Comparison of ENCODE assay signal across 27 mouse cellular contexts in genomic region chr2:121353156-121353555, GRCm38 (mm10). TPM values are rescaled to one million over a fixed set of nuclear protein-coding genes. Genes with fewer than 3 reads are reported as not detected.
DNase-seq lines count a peak whose midpoint lies in the region; ATAC-seq and TF ChIP-seq lines count a peak whose summit lies in the region.
"Had no signal": no experiment of that assay in that cellular context is flagged by ENCODE, and none has a peak within 500 bp of the region (broad histone marks: within the 10 kb centered on the region; RNA-seq: fewer than 3 reads in every experiment).

No protein-coding gene starts in this region.

- H3K79me2 ChIP-seq in heart, adult 2 months (replicated peaks; ENCODE audit: control insufficient read depth, insufficient read depth, low read length): no peaks in the 10 kb centered on the region

- 22% methylated on average over 8 of the region's 8 CpGs for WGBS in heart, adult 2 months
- WGBS in lung, postnatal 0 days: 50% methylated on average over 8 of the region's 8 CpGs
- 15% methylated on average over 8 of the region's 8 CpGs for WGBS in heart, postnatal 0 days

- ATAC-seq in lung, postnatal 0 days: no peak
- no peak for ATAC-seq in heart, postnatal 0 days (ENCODE audit: insufficient read depth, low read depth)
- ATAC-seq: CD4-positive, CD25-positive, alpha-beta regulatory T cell, adult 4 months; forebrain, embryonic 16.5 days; midbrain, embryonic 15.5 days had no signal

- peak; percentile 89 for TF ChIP-seq EP300 in heart, adult 2 months (IDR thresholded peaks at IDR 0.05; ENCODE audit: insufficient read depth, low read depth, low read length)
- TF ChIP-seq EP300 in lung, postnatal 0 days (IDR thresholded peaks at IDR 0.05): no peak
- TF ChIP-seq EP300 in heart, postnatal 0 days (IDR thresholded peaks at IDR 0.05; ENCODE audit: low read depth): no peak

- no peak for TF ChIP-seq CTCF in heart, adult 2 months (IDR thresholded peaks at IDR 0.05)
- no peak for TF ChIP-seq CTCF in lung, postnatal 0 days (IDR thresholded peaks at IDR 0.05)
- no peak for TF ChIP-seq CTCF in heart, postnatal 0 days (IDR thresholded peaks at IDR 0.05; ENCODE audit: low read depth)

- peak overlapping the region; percentile 36; the same call in 1 of the 2 replicates for H3K27ac ChIP-seq in heart, adult 2 months
- no peak overlapping the region for H3K27ac ChIP-seq in lung, postnatal 0 days (ENCODE audit: low read length)
- H3K27ac ChIP-seq in heart, postnatal 0 days (ENCODE audit: low read depth): no peak overlapping the region
- H3K27ac ChIP-seq: hindbrain, embryonic 14.5 days; layer of hippocampus, adult 2 months; liver, embryonic 14.5 days; lung, embryonic 15.5 days; midbrain, embryonic 15.5 days had no signal

- no peak overlapping the region for H3K4me3 ChIP-seq in heart, adult 2 months
- H3K4me3 ChIP-seq in lung, postnatal 0 days (ENCODE audit: low read depth, low read length): no peak overlapping the region
- no peak overlapping the region for H3K4me3 ChIP-seq in heart, postnatal 0 days (ENCODE audit: low read depth, low read length)
- H3K4me3 ChIP-seq: layer of hippocampus, adult 2 months; lung, embryonic 15.5 days; midbrain, embryonic 15.5 days; myocyte had no signal

- DNase-seq in adrenal gland, adult 2 months: peak; percentile 25
- DNase-seq in adrenal gland, postnatal 10 days: no peak
- DNase-seq in heart, adult 2 months: peak in 1 of 2 experiments; percentile 45
- DNase-seq in heart, postnatal 4 days: no peak
- DNase-seq in lung, postnatal 0 days (ENCODE audit: low spot score): peak; percentile 26
- no peak for DNase-seq in lung, postnatal 14 days
- DNase-seq in heart, postnatal 0 days (ENCODE audit: low spot score): peak; percentile 39
- DNase-seq in B cell, adult 2 months: no peak
- DNase-seq: cerebellum, postnatal 14 days; embryo, embryonic 11 days; spleen, adult 18-20 months; thymus, adult 18-20 months; thymus, postnatal 4 days had no signal

- intact Hi-C loops in heart, adult 2 months (cut with DNase I): loop anchor here (5.0 kb wide), 1 partner anchor 59 kb away; the partner anchor contains the start of genes Catsper2 and Pdia3

- H3K36me3 ChIP-seq in heart, adult 2 months (ENCODE audit: control insufficient read depth, insufficient read depth, low read length): no peaks in the 10 kb centered on the region
- H3K36me3 ChIP-seq in lung, postnatal 0 days (ENCODE audit: insufficient read depth, low read length): no peaks in the 10 kb centered on the region; the same call in 1 of the 2 replicates
- H3K36me3 ChIP-seq in heart, postnatal 0 days (replicated peaks; ENCODE audit: control insufficient read depth, insufficient read depth, low read length): peaks cover 14% of the 10 kb centered on the region; the same call in 1 of the 2 replicates
- H3K36me3 ChIP-seq: lung, embryonic 15.5 days had no signal

- TF ChIP-seq POLR2A in heart, adult 2 months (IDR thresholded peaks at IDR 0.05; ENCODE audit: insufficient read depth, low read depth, low read length): peak; percentile 51; the same call in 1 of the 2 replicates

- H3K9me3 ChIP-seq in lung, postnatal 0 days (ENCODE audit: low read length): no peaks in the 10 kb centered on the region
- no peaks in the 10 kb centered on the region for H3K9me3 ChIP-seq in heart, postnatal 0 days (replicated peaks; ENCODE audit: control insufficient read depth, low read length)
- H3K9me3 ChIP-seq: lung, embryonic 15.5 days; midbrain, embryonic 15.5 days had no signal

- peaks cover 2% of the 10 kb centered on the region; the same call in 1 of the 2 replicates for H3K27me3 ChIP-seq in heart, adult 2 months (ENCODE audit: control insufficient read depth, insufficient read depth, low read length)
- H3K27me3 ChIP-seq in lung, postnatal 0 days (replicated peaks; ENCODE audit: insufficient read depth, low read length): no peaks in the 10 kb centered on the region
- peaks cover 18% of the 10 kb centered on the region for H3K27me3 ChIP-seq in heart, postnatal 0 days (ENCODE audit: control insufficient read depth, insufficient read depth, low read length)

- H3K4me1 ChIP-seq in heart, adult 2 months (ENCODE audit: control insufficient read depth, insufficient read depth, low read length): no peaks in the 10 kb centered on the region; the same call in none of the 2 replicates
- H3K4me1 ChIP-seq in lung, postnatal 0 days (ENCODE audit: insufficient read depth, low read depth, low read length): peaks cover 3% of the 10 kb centered on the region; the same call in 1 of the 2 replicates
- H3K4me1 ChIP-seq in heart, postnatal 0 days (ENCODE audit: control insufficient read depth, insufficient read depth): peaks cover 9% of the 10 kb centered on the region

- no peak overlapping the region for H3K4me2 ChIP-seq in lung, postnatal 0 days (replicated peaks; ENCODE audit: low read depth, low read length)
- H3K4me2 ChIP-seq in heart, postnatal 0 days (ENCODE audit: low read depth, low read length): peak overlapping the region; percentile 13; the same call in 1 of the 2 replicates
- H3K4me2 ChIP-seq: hindbrain, embryonic 14.5 days; lung, embryonic 15.5 days; midbrain, embryonic 15.5 days had no signal

- no peak overlapping the region for H3K9ac ChIP-seq in heart, adult 2 months (ENCODE audit: low read depth, low read length)
- H3K9ac ChIP-seq in lung, postnatal 0 days (replicated peaks; ENCODE audit: low read depth): no peak overlapping the region
- no peak overlapping the region for H3K9ac ChIP-seq in heart, postnatal 0 days (replicated peaks; ENCODE audit: low read depth, low read length)
- H3K9ac ChIP-seq: hindbrain, embryonic 14.5 days; liver, embryonic 14.5 days; lung, embryonic 15.5 days; midbrain, embryonic 15.5 days had no signal

RNA-seq across cellular contexts. Expression of gene Ppip5k1, which starts 2.0 kb away (rescaled TPM):
- total RNA-seq in adrenal gland, adult 2 months (2021): 10 to 100 TPM; 51.4 to 56.9 TPM
- 36.7 and 41.0 TPM in 2 replicates for polyA plus RNA-seq in adrenal gland, adult 2 months (2012; rRNA removed)
- 10 to 100 TPM; 40.0 to 51.3 TPM for total RNA-seq in adrenal gland, postnatal 10 days (2021)
- 10 to 100 TPM; 85.1 to 93.6 TPM for total RNA-seq in heart, adult 2 months (2021)
- polyA plus RNA-seq in heart, adult 2 months (2012; rRNA removed): 44.3 and 65.0 TPM in 2 replicates
- total RNA-seq in heart, postnatal 4 days (2021): 10 to 100 TPM; 22.4 to 22.8 TPM
- 9.7 and 11.1 TPM in 2 replicates for polyA plus RNA-seq in lung, postnatal 0 days (2015; fragmentation: Nextera tagmentation; extraction: Ambion mirVana)
- 4.4 and 5.2 TPM in 2 replicates for total RNA-seq in heart, postnatal 0 days (2014; rRNA removed; ENCODE audit: low replicate concordance)
- polyA plus RNA-seq in heart, postnatal 0 days (2015; fragmentation: Nextera tagmentation; extraction: Ambion mirVana): 8.5 and 9.0 TPM in 2 replicates

RNA-seq across cellular contexts. Expression of gene Ckmt1, which starts 4.4 kb away (rescaled TPM):
- 10 to 100 TPM in 1 of 2 experiments, 1 to 10 TPM in 1; 6.9 to 14.2 TPM for total RNA-seq in adrenal gland, adult 2 months (2021)
- 9.2 and 11.5 TPM in 2 replicates for polyA plus RNA-seq in adrenal gland, adult 2 months (2012; rRNA removed)
- 10 to 100 TPM in 1 of 2 experiments, 1 to 10 TPM in 1; 9.0 to 10.9 TPM for total RNA-seq in adrenal gland, postnatal 10 days (2021)
- 1 to 10 TPM; 1.0 to 2.1 TPM for total RNA-seq in heart, adult 2 months (2021)
- 4.7 and 5.3 TPM in 2 replicates for polyA plus RNA-seq in heart, adult 2 months (2012; rRNA removed)
- total RNA-seq in heart, postnatal 4 days (2021): 1 to 10 TPM; 1.1 to 2.9 TPM
- polyA plus RNA-seq in lung, postnatal 0 days (2015; fragmentation: Nextera tagmentation; extraction: Ambion mirVana): 35.1 and 37.3 TPM in 2 replicates
- total RNA-seq in heart, postnatal 0 days (2014; rRNA removed; ENCODE audit: low replicate concordance): 0.54 and 1.4 TPM in 2 replicates
- 2.6 TPM in 2 replicates for polyA plus RNA-seq in heart, postnatal 0 days (2015; fragmentation: Nextera tagmentation; extraction: Ambion mirVana)
- total RNA-seq: megakaryocyte-erythroid progenitor cell, adult 5-6 weeks had no signal
- polyA plus RNA-seq: CD4-positive, CD25-positive, alpha-beta regulatory T cell, adult 4 months; myocyte had no signal

RNA-seq across cellular contexts. Expression of gene Strc, which starts 33.8 kb away (rescaled TPM):
- under 1 TPM in 1 of 2 experiments, not detected in 1; 0.31 TPM for total RNA-seq in adrenal gland, adult 2 months (2021)
- 0.07 and 0.16 TPM in 2 replicates for polyA plus RNA-seq in adrenal gland, adult 2 months (2012; rRNA removed)
- total RNA-seq in adrenal gland, postnatal 10 days (2021): not detected
- total RNA-seq in heart, adult 2 months (2021): not detected
- 0.09 and 0.10 TPM in 2 replicates for polyA plus RNA-seq in heart, adult 2 months (2012; rRNA removed)
- total RNA-seq in heart, postnatal 4 days (2021): not detected
- polyA plus RNA-seq in lung, postnatal 0 days (2015; fragmentation: Nextera tagmentation; extraction: Ambion mirVana): not detected in 2 replicates
- total RNA-seq in heart, postnatal 0 days (2014; rRNA removed; ENCODE audit: low replicate concordance): not detected in 2 replicates
- polyA plus RNA-seq in heart, postnatal 0 days (2015; fragmentation: Nextera tagmentation; extraction: Ambion mirVana): not detected in 2 replicates
- total RNA-seq: gastrocnemius, adult 8-10 months; heart, postnatal 10 days; megakaryocyte-erythroid progenitor cell, adult 5-6 weeks had no signal
- polyA plus RNA-seq: forebrain, embryonic 16.5 days; hindbrain, embryonic 14.5 days; intestine, embryonic 14.5 days; kidney, embryonic 16.5 days; liver, embryonic 14.5 days; lung, embryonic 15.5 days; midbrain, embryonic 15.5 days; myocyte; neural tube, embryonic 14.5 days had no signal

Comparison
In these comparisons a context has a peak if more than half of its experiments do, and no peak if none do; other contexts are left out.
1. DNase-seq: peak in adrenal gland, adult 2 months (single experiment), lung, postnatal 0 days (single experiment) and heart, postnatal 0 days (single experiment); none in adrenal gland, postnatal 10 days (single experiment), heart, postnatal 4 days (single experiment), lung, postnatal 14 days (single experiment) and B cell, adult 2 months (0 of 2).